ENCODE assay signal across 12 mouse cellular contexts in genomic region chr3:105487171-105487570, GRCm38 (mm10). TPM values are rescaled to one million over a fixed set of nuclear protein-coding genes. Genes with fewer than 3 reads are reported as not detected.
DNase-seq lines count a peak whose midpoint lies in the region; ATAC-seq and TF ChIP-seq lines count a peak whose summit lies in the region.
"Had no signal": no experiment of that assay in that cellular context is flagged by ENCODE, and none has a peak within 500 bp of the region (broad histone marks: within the 10 kb centered on the region; RNA-seq: fewer than 3 reads in every experiment).

No protein-coding gene starts in this region.

- H3ac ChIP-seq in myocyte (ENCODE audit: control insufficient read depth, insufficient read length), result no peak overlapping the region

- H3K27me3 ChIP-seq in neural tube, embryonic 15.5 days (replicated peaks), result no peaks in the 10 kb centered on the region
- H3K27me3 ChIP-seq in myocyte (ENCODE audit: control insufficient read depth, insufficient read depth, insufficient read length), result no peaks in the 10 kb centered on the region
- H3K27me3 ChIP-seq: neural tube, embryonic 12.5 days had no signal

- no peak overlapping the region for H3K4me3 ChIP-seq in gastrocnemius, adult 2 months
- H3K4me3 ChIP-seq in neural tube, embryonic 15.5 days (replicated peaks), result no peak overlapping the region
- H3K4me3 ChIP-seq in myocyte, result no peak overlapping the region
- H3K4me3 ChIP-seq: neural tube, embryonic 12.5 days had no signal

- no peak for TF ChIP-seq POLR2A in myocyte (IDR thresholded peaks at IDR 0.05; ENCODE audit: insufficient read length, low read depth)

- no peak overlapping the region for H3K4me2 ChIP-seq in neural tube, embryonic 15.5 days
- H3K4me2 ChIP-seq in myocyte (ENCODE audit: low read depth), result no peak overlapping the region
- H3K4me2 ChIP-seq: neural tube, embryonic 12.5 days had no signal

- no peaks in the 10 kb centered on the region for H3K79me2 ChIP-seq in myocyte (ENCODE audit: control insufficient read depth, insufficient read depth)

- intact Hi-C loops in gastrocnemius, adult 2 months (cut with DNase I), result no loop called here

- no peak for TF ChIP-seq CTCF in gastrocnemius, adult 2 months (IDR thresholded peaks at IDR 0.05)

- H3K4me1 ChIP-seq in neural tube, embryonic 15.5 days, result peaks cover 29% of the 10 kb centered on the region

- WGBS in neural tube, embryonic 15.5 days, result 58% methylated on average over 8 of the region's 8 CpGs

- H3K27ac ChIP-seq in gastrocnemius, adult 2 months, result no peak overlapping the region
- H3K27ac ChIP-seq in neural tube, embryonic 15.5 days (replicated peaks), result no peak overlapping the region
- H3K27ac ChIP-seq: neural tube, embryonic 12.5 days had no signal

- no peaks in the 10 kb centered on the region for H3K9me3 ChIP-seq in neural tube, embryonic 15.5 days (replicated peaks)
- H3K9me3 ChIP-seq: neural tube, embryonic 12.5 days had no signal

- peak; percentile 19 for DNase-seq in gastrocnemius, postnatal 10 days
- no peak for DNase-seq in gastrocnemius, adult 2 months
- DNase-seq in neural tube, embryonic 10.5 days (ENCODE audit: extremely low spot score, low spot score), result peak; percentile 38
- peak; percentile 77 for DNase-seq in embryo, embryonic 10 days (ENCODE audit: low spot score)
- no peak for DNase-seq in T-cell, adult 2 months (ENCODE audit: low spot score)
- no peak for DNase-seq in cerebellum, adult 9-10 months
- DNase-seq: gastrocnemius, postnatal 14 days; layer of hippocampus, adult 9-11 months had no signal

- no peak overlapping the region for H3K9ac ChIP-seq in neural tube, embryonic 15.5 days (replicated peaks)
- H3K9ac ChIP-seq: neural tube, embryonic 12.5 days had no signal

- ATAC-seq in neural tube, embryonic 15.5 days (ENCODE audit: low FRiP score), result no peak
- ATAC-seq: CD4-positive, CD25-positive, alpha-beta regulatory T cell, adult 4 months had no signal

- no peaks in the 10 kb centered on the region for H3K36me3 ChIP-seq in neural tube, embryonic 15.5 days
- no peaks in the 10 kb centered on the region for H3K36me3 ChIP-seq in myocyte (ENCODE audit: control insufficient read depth, insufficient read depth)
- H3K36me3 ChIP-seq: neural tube, embryonic 12.5 days had no signal

TF ChIP-seq in myocyte, 11 proteins besides CTCF, POLR2A, EP300 and RAD21:
- TF ChIP-seq REST (IDR thresholded peaks at IDR 0.05; ENCODE audit: insufficient read depth, insufficient read length) (peak; percentile 78), SRF (IDR thresholded peaks at IDR 0.05; ENCODE audit: control insufficient read depth, insufficient read length, low read depth) (no peak), POLR2AphosphoS2 (IDR thresholded peaks at IDR 0.05; ENCODE audit: insufficient read length, low read depth) (no peak), TCF12 (IDR thresholded peaks at IDR 0.05; ENCODE audit: insufficient read depth, poor library complexity, severe bottlenecking) (no peak)

RNA-seq across cellular contexts. Expression of gene Kcnd3, which starts 35.0 kb away (rescaled TPM):
- under 1 TPM; 0.66 to 0.77 TPM for total RNA-seq in gastrocnemius, postnatal 10 days (2021)
- total RNA-seq in gastrocnemius, adult 2 months (2021), result under 1 TPM; 0.05 to 0.08 TPM
- polyA plus RNA-seq in neural tube, embryonic 15.5 days (2015; fragmentation: Nextera tagmentation; extraction: Ambion mirVana), result 8.1 and 8.2 TPM in 2 replicates
- not detected for polyA plus RNA-seq in myocyte (2012; fragmentation: generic; extraction: Trizol)

Comparison
In these comparisons a context has a peak if more than half of its experiments do, and no peak if none do; other contexts are left out.
1. DNase-seq: peak in gastrocnemius, postnatal 10 days (single experiment), neural tube, embryonic 10.5 days (single experiment) and embryo, embryonic 10 days (single experiment); none in gastrocnemius, adult 2 months (single experiment), T-cell, adult 2 months (single experiment) and cerebellum, adult 9-10 months (single experiment).